Mouse (Mus musculus) kidney, postnatal 10 days (tissue): Measurements from ENCODE around the gene Satl1.

Experiments
- DNase-seq: peaks from one replicate; pipeline ENCODE4 v3.0.0; 2021; ENCODE audit warnings: mixed read lengths

Gene Satl1

GRCm38 (mm10) chrX:112406679-112407078 lies at the start of gene Satl1:
Gene Satl1 (minus strand): TSS chrX:112406779.
- DNase-seq = no peak

GRCm38 (mm10) chrX:112438064-112438463 lies 31.5 kb upstream of the Satl1 start:
- no peak for DNase-seq

GRCm38 (mm10) chrX:112437580-112437979 lies 31.0 kb upstream of the Satl1 start:
- DNase-seq = no peak

GRCm38 (mm10) chrX:112422998-112423397 lies 16.4 kb upstream of the Satl1 start:
- DNase-seq = peak; percentile 21

GRCm38 (mm10) chrX:112412309-112412708 lies 5.7 kb upstream of the Satl1 start:
- no peak for DNase-seq

GRCm38 (mm10) chrX:112370577-112371410 lies 35.8 kb downstream of the Satl1 start:
- DNase-seq = peak; percentile 9

- peak; percentile 10 for DNase-seq
These were observed 38.2 kb downstream of the Satl1 start for GRCm38 (mm10) chrX:112368426-112368825.

- DNase-seq = peak; percentile 7
These were observed 58.2 kb downstream of the Satl1 start for GRCm38 (mm10) chrX:112348395-112348791.

- DNase-seq = no peak
These were observed 58.8 kb downstream of the Satl1 start for GRCm38 (mm10) chrX:112347467-112348394.

GRCm38 (mm10) chrX:112339486-112339885 lies 67.1 kb downstream of the Satl1 start:
- DNase-seq = no peak
